Mouse (Mus musculus): ENCODE results near the gene Gm9964.
A peak's percentile ranks its signal among the peaks of the same experiment; 100 is the strongest.
"Not testable (repeated sequence)": the region's sequence is repeated elsewhere in the genome, so short reads cannot be mapped to it uniquely, and the experiment has no call there.

The Gm9964 gene

DNA sequence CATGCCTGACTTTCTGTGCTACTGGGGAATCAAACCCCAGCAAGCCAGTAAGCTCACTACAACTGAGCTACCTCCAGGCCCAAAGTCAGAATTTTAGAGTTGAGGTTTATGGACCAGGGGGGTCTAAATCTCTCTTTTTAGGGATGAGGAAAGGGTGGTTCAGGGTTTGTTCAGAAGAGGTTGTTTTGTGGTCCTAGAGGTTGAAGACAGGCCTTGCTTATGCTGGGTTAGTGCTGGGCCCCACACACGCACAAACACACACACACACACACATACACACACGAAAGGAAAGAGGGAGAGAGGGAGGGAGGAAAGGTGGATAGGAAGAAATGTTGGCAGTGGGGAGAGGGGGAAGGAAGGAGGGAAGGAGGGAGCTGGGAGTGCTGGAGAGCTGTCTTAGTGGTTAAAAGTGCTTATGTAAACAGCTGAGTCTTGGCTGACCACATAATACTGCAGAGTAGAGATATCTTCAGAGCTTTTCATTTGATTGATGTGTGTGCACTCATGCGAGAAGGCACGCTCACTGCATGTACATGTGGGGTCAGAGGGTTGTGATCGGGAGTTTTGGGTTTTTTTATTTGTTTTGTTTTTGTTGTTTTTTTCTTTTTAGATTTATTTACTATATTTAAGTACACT, at the start of gene Gm9964:
Gm9964 (minus strand) TSS at position 51 of the 636 bp plus-strand sequence.
- DNase-seq = no peak

DNA sequence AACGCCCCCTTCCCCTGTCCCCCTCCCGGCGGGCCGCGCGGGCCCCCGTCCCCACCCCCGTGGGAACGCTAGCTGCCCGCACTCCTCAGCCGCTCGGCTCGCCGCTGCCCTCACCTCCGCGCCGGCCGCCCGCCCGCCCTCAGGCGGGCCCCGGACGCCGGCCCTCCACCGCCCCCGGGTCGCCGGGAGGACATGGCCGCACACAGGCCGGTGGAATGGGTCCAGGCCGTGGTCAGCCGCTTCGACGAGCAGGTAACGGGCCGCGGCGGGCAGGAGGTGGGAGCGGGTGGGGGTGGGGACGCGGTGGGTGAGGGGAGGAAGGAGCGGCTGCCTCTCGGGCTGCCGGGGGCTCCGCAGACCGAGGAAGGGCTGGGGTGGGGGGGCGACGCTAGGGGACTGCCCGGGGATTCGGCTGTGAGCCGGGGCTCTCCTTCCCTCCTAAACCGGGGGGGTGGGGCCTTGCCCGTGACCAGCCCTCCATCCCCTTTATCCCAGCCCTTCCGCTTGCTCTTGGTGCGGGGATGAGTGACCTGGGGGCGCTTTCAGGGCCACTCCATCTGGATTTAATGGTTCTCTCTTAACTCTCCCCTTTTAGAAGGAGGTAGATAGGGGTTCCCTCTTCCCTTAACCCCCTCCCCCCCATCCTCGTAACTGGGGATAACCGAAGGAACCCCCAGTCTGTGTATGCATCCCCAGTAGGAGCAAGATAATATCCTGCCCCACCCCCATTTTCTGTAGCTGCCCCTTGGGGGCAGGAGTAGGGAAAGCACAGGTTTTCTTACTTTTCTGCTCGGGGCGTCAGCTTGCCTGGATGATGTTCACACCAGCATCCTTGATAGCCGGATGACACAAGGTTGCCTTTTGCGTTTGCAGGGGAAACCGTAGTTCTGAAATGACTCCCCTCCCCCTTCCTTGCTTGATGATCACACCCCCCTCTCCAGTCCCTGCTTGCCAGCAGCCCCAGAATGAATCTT, 43.4 kb upstream of the Gm9964 start:
- DNase-seq = peak; percentile 29 to 67

DNA sequence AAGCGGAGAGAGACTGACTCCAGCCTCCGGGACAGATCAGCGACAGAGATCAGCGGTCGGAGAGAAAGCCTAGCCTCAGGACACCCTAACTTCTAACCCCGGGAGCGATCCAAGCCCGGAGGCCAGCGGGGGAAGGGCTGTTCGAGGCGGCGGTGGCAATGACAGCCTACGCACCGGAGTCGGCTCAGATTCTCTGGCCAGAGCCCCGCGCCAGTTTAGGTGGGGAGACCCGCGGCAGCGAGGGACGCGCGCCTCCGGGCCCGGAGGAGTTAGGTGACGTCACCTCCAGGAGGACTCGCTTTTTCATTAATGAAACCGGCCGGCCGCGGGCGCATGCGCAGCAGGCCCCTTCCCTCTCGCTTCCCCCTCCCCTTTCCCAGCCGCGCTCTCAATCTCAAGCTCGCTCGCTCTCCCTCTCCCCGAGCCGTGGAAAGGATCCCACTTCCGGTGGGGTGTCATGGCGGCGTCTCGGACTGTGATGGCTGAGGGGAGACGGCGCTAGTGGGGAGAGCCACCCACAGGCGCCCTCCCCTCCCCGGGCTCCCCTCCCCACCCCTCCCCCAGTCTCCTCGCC, 42.6 kb upstream of the Gm9964 start, which contains the start of gene Nf1:
Nf1 (plus strand) TSS at position 460 of the 574 bp plus-strand sequence.
- peak; percentile 95 to 97 for DNase-seq

DNA sequence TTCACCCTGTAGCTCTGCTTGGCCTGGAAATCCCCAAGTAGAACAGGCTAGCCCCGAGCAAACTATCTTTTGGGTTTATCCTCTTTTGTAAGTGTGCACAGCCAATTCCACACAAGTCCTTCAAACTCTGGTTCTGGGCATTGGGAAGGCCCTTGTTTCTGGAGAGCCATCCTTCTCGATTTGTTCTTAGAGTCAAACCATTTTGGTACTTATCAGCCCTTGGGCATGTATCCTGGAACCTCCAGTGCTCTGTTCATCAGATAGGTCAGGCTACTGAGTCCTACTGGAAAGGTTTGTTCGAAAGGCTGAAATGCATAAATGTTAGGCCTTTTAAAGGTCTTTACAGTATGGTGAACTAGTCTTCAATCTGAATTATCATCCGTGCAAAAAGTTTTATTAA, 41.9 kb upstream of the Gm9964 start:
- DNase-seq = no peak

DNA sequence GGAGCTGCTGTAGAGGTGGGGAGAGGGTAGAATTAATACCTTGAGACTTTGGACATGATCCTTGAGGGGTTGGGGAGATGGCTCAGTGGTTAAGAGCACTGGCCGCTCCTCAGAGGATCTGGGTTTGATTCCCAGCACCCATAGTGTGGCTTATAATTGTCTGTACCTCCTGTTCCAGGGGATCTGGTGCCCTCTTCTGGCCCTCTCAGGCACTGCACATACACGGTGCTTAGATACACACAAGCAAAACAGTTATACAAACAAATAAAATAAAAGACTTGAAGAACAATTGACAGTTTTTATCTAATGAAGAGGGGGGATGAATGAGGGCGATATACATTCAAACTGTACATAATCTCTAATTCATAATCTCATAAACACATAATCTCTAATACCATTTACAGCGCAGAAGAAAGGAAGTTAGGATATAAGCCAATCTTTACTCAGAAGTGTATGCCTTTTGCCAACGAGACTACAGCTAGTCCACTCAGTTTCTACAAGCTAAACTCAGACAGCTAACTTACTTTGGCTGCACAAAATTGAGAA, 40.1 kb upstream of the Gm9964 start:
- DNase-seq = peak; percentile 41 to 47

DNA sequence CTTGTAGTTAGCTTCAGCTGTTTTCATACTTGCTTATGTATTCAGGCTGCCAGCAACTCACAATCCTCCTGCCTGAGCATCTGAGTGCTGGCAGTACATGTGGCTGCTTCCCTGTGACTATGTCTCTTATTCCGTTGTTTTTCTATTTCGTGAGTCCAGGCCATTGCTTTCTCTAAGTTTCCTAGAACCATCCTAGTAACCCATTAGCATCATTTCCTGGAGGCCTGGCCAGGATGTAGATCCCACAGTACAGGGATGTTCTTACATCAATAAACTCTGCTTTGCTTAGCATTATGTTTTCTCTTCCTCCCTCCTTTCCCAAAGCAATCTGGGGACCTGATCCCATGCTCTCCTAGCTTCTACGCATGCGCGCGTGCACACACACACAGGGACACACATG, 38.4 kb upstream of the Gm9964 start:
- DNase-seq = no peak

DNA sequence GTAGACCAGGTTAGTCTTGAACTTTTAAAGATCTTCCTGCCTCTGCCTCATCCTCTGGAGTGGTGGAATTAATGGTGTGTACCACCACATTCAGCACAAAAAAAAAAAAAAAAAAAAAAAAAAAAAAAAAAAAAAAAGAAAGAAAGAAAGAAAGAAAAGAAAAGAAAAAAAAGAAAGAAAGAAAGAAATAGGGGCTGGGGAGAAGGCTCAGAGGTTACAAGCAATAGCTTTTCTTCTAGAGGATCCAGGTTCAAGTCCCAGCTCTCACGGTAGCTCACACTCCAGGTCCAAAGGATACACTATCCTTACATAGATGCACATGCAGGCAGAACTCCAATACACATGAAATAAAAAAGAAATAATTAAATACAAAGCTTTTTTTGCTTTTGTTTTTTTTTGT, 32.9 kb upstream of the Gm9964 start:
- DNase-seq = no peak

DNA sequence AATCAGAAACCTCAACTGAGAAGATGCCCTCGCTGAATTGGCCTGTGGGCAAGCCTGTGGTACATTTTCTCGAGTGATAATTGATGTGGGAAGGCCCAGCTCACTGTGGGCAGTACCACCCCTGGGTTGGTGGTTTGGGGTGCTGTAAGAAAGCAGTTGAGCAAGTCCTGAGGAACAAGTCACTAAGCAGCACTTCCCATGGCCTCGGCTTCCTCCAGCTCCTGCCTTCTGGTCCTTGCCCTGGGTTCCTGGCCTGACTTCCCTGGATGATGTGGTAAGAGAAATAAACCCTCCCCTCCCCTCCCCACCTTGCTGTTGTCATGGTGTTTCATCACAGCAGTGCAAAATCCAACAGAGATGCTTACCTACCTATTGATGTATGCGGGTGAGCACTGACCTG, 31.4 kb upstream of the Gm9964 start:
- no peak for DNase-seq

DNA sequence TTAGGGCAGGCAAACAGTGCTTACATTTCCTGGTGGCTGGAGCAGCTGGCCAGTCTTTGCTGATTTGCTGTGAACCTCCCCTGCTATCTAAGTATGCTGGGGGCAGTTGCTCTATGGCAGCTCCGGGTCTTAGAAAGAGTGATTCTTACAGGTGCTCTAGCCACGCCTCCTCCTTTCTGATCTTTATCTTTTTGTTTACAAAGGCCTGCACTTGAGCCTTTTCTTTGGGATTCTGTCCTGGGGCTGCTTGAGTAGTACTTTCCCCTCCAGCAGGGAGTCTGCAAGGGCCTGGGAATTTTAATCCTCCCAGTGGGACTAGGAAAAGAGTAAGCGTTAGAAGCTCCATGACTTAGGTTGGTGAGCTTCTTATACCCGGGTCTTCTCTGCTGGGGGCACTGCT, 30.4 kb upstream of the Gm9964 start:
- no peak for DNase-seq

DNA sequence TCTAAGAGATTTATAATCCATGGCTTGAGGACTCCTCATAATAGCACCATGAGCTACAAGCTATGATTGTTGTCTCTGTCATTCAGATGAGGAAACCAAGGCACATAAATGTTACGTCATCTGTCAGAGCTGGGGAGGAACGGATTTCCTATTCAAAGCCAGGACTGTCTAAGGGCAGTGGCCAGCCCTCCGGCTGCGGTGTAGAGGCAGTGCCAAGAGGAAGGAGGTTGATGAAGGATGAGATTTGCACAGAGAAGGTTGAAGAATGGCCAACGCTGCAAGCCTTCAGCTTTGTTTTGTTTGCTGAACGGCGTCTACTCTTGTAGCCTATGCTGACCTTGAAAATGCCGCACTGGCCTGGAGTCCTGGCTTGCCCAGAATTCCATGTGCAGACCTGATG, 29.0 kb upstream of the Gm9964 start:
- DNase-seq = peak; percentile 40 to 72

DNA sequence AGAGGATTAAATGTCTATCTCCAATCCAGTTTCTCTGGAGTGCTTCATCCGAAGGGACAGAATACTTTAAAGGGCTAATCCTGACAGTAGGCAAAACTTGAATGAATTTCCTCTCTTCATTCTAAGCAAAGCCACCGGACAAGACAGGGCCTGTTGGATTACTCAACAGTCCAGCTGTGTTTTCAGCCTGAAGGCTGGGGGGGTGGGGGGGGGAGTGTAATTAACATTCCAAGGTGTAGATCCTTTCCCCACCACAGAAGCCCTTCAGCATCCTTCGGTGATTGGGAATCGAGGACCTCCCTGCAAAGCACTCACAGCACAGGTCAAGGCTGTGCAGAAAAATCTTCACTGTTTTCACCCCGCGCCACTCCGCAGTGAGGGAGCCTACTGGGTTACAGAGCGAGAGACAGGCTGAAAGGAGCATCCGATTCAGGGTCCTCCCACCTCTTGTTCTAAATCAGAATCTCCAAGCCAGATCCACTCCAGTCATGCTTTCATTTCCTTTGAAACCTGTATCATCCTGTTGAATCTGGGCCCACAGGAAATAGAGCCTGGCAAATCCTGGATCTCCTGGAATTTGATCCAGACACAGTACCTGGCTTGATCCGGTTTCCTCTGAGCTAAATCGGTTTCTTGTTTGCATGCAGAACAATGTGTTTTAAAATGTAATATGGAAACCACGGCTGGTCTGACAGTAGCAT, 27.4 kb upstream of the Gm9964 start:
- peak in 1 of 2 experiments; percentile 29 for DNase-seq

DNA sequence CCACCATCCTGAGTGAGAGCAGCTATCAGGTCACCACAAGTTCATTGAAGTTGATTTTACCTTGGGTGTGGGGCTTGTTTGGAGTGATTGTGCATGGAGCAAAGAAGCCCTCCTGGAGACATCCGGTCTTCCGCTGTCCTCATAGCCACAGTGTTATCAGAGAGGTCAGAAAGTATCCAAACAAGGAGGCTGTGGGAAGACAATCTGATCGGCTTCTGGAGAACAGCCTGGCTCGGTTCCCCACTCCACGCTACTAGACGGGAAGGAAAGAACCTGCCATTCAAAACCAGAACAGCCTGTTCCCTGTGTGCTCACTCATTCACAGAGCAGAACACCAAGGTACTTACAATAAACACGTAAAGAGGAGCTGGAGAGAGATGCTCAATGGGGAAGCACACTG, 23.1 kb upstream of the Gm9964 start:
- peak in 1 of 2 experiments; percentile 56 for DNase-seq

DNA sequence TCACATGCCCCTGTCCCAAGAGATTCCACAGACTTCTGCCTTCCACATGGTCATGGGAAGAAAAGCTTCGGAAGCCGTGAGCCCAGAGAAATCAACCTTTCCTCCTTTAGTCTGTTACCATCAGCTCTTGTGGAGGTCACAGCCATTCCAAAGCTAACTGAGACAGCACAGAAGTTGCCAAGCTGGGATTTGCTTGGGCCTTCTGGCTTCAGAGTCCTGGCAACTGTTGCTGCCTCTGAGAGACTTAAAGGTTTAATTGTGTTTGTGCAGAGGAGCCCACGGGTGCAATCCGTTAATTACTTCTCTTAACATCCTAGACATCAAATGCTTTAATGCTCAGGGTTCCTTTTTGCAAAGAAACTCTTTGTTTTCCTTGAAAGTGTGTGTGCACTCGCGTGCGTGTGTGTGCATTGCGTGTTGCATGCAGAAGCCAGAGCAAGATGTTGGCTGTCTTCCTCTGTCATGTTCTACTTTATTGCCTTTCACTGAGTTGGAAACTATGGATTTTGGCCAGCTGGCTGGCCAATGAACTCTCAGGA, 20.2 kb upstream of the Gm9964 start:
- DNase-seq = no peak

DNA sequence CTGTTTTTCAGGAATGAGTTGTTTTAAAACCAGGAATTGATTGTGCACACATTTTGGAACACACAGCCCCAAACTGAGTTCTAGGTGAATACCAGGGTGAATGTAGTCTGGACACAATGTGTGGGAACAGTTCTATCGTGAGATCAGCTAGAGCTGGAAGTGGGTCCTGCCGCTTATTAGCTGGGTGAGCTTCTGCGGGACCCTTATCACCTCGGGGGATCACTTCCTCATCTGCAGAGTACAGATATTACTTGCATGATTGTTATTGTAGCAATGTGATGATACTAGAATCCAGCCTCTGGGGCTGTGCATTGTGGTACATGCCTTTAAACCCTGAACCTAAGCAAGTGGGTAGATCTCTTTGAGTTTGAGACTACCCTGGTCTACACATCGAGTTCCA, 13.8 kb upstream of the Gm9964 start:
- no peak for DNase-seq

DNA sequence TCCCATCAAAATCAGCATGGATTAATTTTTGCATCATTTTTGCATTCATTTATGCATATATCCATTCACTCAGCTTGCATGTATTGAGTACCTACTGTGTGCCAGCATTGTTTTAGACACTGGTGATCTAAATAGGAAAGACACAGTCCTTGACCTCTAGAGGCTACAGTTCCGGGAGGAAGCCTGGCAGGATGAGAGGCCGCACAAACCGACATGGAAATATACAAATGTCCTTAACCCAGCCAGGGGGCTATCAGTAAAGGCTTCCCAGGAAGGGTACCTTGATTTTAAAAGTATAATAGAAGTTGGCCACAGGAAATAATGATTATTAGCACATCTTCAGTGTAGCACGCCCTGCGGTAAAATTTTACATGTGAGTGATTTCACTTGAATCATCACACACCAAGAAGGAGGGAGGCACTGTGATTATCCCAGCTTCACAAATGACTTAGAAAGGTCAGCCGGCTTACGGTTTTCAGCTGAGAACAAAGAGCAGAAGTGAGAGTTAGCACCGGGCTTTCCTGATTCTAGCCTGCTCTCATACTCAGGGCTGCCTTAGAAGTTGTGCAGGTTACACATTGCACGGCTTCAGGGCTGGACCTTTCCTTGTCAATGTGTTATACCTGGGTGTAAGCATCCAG, 11.0 kb upstream of the Gm9964 start:
- no peak for DNase-seq

DNA sequence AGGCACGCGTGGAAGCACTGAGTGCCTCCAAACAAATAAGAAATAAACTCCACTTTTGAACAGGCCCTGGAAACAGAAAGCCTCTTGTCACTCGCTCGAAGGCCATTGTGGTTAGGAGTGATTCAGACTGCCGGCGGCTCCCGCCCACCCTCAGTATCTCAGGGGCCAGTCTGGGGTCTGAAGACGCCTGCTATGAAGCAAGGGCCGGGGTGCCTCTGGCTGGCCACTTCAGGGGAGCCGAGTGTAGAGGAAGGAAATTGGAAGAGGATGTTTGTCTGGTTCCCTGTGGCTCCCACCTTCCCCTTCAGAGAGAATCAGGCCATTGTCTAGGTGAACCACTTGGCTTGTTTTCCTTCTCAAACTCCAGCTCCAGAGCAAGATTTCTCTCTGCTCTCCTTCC, 10.3 kb upstream of the Gm9964 start:
- no peak for DNase-seq

DNA sequence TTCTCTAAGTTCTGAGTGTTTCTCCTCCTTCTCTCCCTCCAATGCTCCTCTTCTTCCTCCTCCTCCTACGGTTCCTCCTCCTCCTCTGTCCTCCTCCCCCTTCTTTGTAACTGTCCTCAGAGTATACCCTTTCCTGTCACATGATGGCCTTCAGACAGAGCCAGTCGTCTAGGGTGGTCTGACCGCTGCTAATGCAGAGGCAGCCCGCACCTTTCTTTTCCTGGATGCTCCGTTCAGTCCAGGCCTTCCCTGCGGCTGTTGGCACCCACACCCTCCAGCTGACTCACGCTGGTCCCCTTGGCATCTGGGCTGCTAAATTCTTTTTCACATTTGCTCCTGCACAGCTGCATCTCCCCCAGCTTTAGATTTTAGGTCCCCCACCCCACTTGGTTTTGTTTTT, 9.8 kb upstream of the Gm9964 start:
- no peak for DNase-seq

DNA sequence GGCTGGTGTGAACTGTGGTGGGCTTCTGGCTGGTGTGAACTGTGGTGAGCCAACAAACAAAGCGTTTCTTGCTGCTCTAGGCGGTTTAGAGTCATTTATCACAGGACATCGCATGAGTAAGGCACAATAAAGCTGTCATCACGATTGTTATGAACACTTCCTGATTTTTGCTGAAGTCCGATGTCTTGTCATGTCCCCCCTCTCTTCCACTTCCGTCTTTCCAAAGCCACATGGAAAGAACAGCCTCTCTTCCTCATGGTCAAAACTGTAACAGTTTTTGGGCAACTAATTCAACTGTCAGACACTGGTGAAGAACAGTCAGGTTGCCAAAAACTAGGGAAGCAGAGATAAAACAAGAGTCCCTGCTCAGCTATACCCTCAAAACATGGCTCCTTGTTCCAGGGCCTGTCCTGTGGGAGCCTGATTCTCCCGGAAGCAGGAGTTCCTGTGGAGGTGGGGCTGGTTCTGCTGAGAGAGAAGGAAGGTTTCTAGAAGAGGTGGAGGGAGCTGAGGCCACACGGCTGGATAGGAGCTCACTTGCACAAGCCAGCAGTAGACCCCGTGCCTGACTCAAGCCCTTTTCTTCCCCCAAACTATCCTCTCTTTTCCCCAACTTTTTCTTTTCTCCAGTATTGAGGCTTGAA, 9.1 kb upstream of the Gm9964 start:
- no peak for DNase-seq

DNA sequence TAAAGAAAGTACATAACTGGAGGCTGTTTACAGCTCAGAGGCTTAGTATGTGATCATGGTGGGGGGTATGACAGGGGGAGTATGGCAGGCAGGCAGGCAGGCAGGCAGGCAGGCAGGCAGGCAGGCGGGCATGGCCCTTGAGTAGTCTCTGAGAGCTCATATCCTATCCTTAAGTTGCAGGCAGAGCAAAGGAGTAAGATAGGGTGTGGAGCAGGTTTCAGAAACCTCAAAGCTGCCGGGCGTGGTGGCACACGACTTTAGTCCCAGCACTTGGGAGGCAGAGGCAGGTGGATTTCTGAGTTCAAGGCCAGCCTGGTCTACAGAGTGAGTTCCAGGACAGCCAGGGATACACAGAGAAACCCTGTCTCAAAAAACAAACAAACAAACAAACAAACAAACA, 7.5 kb upstream of the Gm9964 start:
- DNase-seq = not testable (repeated sequence)

DNA sequence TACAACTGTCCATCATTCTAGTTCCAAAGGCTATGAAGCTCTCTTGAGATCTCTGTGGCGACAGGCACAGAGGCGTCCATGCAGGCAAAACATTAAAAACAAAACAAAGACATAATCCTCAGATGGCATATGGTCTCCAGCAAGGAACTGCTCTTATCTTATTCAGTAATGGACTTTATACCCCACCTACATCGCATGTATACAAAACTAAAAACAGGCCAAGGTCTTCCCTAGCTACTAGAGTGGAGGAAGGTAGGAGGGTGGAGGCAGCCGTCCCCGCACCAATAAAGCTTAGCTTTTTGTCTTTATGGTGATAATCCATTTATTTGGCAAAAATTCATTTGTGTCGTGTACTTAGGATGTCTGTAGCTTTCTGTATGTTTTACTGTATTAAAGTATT, 6.4 kb upstream of the Gm9964 start:
- DNase-seq = no peak

DNA sequence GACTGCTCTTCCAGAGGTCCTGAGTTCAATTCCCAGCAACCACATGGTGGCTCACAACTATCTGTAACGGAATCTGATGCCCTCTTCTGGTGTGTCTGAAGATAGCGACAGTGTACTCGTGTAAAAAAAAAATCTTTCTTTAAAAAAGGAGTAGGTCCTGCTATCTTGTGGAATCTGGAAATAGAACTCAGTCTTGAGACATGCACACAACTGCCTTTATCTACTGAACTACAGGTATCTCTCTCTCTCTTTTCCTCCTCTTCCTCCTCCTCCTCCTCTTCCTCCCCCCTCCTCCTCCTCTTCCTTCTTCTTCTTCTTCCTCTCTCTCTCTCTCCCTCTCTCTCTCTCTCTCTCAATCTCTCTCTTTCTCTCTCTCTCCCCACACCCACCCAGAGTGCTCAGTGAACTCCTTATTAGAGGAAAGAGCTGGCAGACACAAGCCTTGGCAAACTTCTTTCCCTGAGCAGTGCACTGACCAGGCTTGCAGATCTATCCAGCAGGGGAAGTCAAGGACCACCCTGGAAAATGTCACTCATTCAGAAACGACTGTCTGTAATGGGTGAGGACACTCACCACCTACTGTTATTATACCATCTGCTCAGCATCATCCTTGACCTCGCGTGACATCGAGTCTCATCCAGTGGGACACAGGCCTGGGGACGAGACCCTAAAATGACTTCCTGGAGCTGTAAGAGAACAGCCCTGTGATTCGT, 3.2 kb upstream of the Gm9964 start:
- no peak for DNase-seq

Measured in kidney, postnatal 25 days (tissue).